Mouse (Mus musculus): ENCODE data around the gene Snip1. TPM values are rescaled to one million over a fixed set of nuclear protein-coding genes. Genes with fewer than 3 reads are reported as not detected.

Gene Snip1
- polyA plus RNA-seq, 1 experiment from 2014 or later: 40.6 TPM

Other genes starting within 250 kb of the Snip1 start
- gene Yrdc, start 216.0 kb upstream of the Snip1 start, polyA plus RNA-seq (2016; fragmentation: Nextera tagmentation; extraction: Ambion mirVana): 42.3 and 45.2 TPM in 2 replicates
- gene 1110065P20Rik, start 215.5 kb upstream of the Snip1 start, polyA plus RNA-seq (2016; fragmentation: Nextera tagmentation; extraction: Ambion mirVana): 62.6 and 62.8 TPM in 2 replicates
- 1.4 and 2.2 TPM in 2 replicates for gene Maneal, start 204.5 kb upstream of the Snip1 start, polyA plus RNA-seq (2016; fragmentation: Nextera tagmentation; extraction: Ambion mirVana)
- 1.5 and 1.9 TPM in 2 replicates for gene Epha10, start 185.8 kb upstream of the Snip1 start, polyA plus RNA-seq (2016; fragmentation: Nextera tagmentation; extraction: Ambion mirVana)
- gene 9930104L06Rik, start 129.6 kb upstream of the Snip1 start, polyA plus RNA-seq (2016; fragmentation: Nextera tagmentation; extraction: Ambion mirVana): 19.5 and 20.1 TPM in 2 replicates
- gene Cdca8, start 127.4 kb upstream of the Snip1 start, polyA plus RNA-seq (2016; fragmentation: Nextera tagmentation; extraction: Ambion mirVana): 158 and 176 TPM in 2 replicates
- 7.2 and 11.4 TPM in 2 replicates for gene Rspo1, start 80.2 kb upstream of the Snip1 start, polyA plus RNA-seq (2016; fragmentation: Nextera tagmentation; extraction: Ambion mirVana)
- 101 and 105 TPM in 2 replicates for gene Gnl2, start 50.1 kb upstream of the Snip1 start, polyA plus RNA-seq (2016; fragmentation: Nextera tagmentation; extraction: Ambion mirVana)
- gene Dnali1, start 969 bp upstream of the Snip1 start, polyA plus RNA-seq (2016; fragmentation: Nextera tagmentation; extraction: Ambion mirVana): 0.17 and 0.20 TPM in 2 replicates
- gene Meaf6, start 18.5 kb downstream of the Snip1 start, polyA plus RNA-seq (2016; fragmentation: Nextera tagmentation; extraction: Ambion mirVana): 78.8 and 86.9 TPM in 2 replicates
- 0.35 and 0.55 TPM in 2 replicates for gene Zc3h12a, start 61.2 kb downstream of the Snip1 start, polyA plus RNA-seq (2016; fragmentation: Nextera tagmentation; extraction: Ambion mirVana)

All from embryonic facial prominence, embryonic 12.5 days (tissue).